Mouse (Mus musculus): ENCODE results near the gene Sgpl1. TPM values are rescaled to one million over a fixed set of nuclear protein-coding genes. Genes with fewer than 3 reads are reported as not detected.
A peak's percentile ranks its signal among the peaks of the same experiment; 100 is the strongest.
"Not testable (repeated sequence)": the region's sequence is repeated elsewhere in the genome, so short reads cannot be mapped to it uniquely, and the experiment has no call there.

The Sgpl1 gene
- polyA plus RNA-seq, 1 experiment from 2014 or later = 92.5 TPM

DNA sequence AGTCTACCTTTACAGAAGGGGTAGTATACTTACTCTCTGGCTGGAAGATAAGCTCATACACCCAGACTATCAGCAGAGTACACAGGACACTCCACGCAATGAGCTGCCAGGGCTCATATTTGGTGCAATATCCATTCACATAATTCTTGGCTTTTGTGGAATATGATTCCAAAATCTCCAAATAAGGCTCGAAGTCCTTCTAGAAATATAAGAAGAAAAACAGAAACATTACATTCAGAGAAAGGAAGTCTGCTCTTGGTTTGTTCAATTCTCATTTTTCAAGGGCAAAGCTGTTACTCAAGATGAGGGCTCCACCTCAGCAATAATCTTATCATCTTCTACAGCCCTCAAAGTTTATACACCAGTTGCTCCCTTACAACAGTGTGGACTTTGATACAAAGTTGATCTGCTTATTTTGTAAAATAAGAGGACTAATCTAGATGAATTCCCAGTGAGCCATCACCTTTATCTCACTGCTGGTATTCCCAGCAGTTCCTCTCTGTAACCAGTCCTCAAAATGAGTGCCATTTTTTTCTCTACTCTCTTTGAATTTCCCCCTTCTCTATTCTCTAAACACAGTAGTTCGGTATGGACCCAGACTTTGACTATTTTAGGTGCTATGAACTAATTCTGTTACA lies 24.1 kb downstream of the Sgpl1 start:
- 88% methylated on average over 3 of the region's 3 CpGs for WGBS
- ATAC-seq (ENCODE audit: insufficient number of reproducible peaks, insufficient read depth, low FRiP score, low TSS enrichment) = no peak

DNA sequence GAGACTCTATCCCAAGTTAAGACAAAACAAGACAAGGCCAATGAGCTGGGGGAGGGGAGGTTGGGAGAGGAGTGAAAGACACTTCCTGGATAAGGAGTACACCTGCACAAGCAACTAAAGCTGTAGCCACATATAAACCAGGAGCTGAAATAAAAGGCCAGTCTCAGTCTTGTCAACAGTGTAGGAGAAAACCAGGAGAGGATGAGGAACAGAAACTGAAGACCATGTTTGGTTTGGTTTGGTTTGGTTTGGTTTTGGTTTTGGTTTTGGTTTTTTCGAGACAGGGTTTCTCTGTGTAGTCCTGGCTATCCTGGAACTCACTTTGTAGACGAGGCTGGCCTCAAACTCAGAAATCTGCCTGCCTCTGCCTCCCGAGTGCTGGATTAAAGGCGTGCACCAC lies 25.8 kb downstream of the Sgpl1 start:
- H3K27ac ChIP-seq; H3K4me2 ChIP-seq (replicated peaks); ATAC-seq (ENCODE audit: insufficient number of reproducible peaks, insufficient read depth, low FRiP score, low TSS enrichment); H3K27me3 ChIP-seq; H3K4me1 ChIP-seq; H3K9me3 ChIP-seq; H3K9ac ChIP-seq; H3K4me3 ChIP-seq: not testable (repeated sequence)
- peaks cover 20% of the 10 kb centered on the region for H3K36me3 ChIP-seq
- WGBS = 96% methylated on average over 4 of the region's 4 CpGs

More for the DNA sequence above, 24.1 kb downstream of the Sgpl1 start:
- H3K27me3 ChIP-seq = no peaks in the 10 kb centered on the region
- H3K9me3 ChIP-seq = no peaks in the 10 kb centered on the region
- H3K9ac ChIP-seq = no peak overlapping the region
- H3K4me2 ChIP-seq (replicated peaks) = no peak overlapping the region
- no peaks in the 10 kb centered on the region for H3K4me1 ChIP-seq
- H3K4me3 ChIP-seq = no peak overlapping the region
- peaks cover 20% of the 10 kb centered on the region for H3K36me3 ChIP-seq
- H3K27ac ChIP-seq = no peak overlapping the region

DNA sequence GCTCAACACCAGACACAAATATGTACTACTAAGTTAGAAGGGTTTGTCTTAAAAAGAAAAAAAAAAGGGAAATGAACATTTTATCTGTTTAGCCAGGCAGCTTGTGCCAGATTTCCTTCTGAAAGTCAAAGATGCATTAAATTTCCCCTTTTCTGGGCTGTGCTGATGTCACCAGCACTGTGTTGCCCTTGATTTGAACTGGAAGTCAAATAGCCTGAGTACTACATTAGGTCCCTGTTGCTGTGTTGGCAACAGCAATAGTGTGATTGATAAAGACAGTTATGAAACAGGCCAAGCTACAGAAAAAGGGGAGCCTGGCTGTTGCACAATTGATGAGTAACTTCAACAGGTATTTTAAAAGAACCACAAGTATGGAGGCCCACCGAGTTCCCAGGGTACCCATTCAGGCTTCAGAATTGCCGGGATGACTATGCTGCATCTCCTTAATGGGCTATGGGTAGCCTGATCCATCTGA lies 33.2 kb downstream of the Sgpl1 start:
- H3K4me1 ChIP-seq = no peaks in the 10 kb centered on the region
- no peak overlapping the region for H3K4me3 ChIP-seq
- peaks cover 47% of the 10 kb centered on the region for H3K36me3 ChIP-seq
- H3K27me3 ChIP-seq = no peaks in the 10 kb centered on the region
- H3K27ac ChIP-seq = no peak overlapping the region
- no peak overlapping the region for H3K9ac ChIP-seq
- no peak overlapping the region for H3K4me2 ChIP-seq (replicated peaks)
- WGBS = 93% methylated on average over 2 of the region's 2 CpGs
- no peaks in the 10 kb centered on the region for H3K9me3 ChIP-seq
- ATAC-seq (ENCODE audit: insufficient number of reproducible peaks, insufficient read depth, low FRiP score, low TSS enrichment) = no peak

DNA sequence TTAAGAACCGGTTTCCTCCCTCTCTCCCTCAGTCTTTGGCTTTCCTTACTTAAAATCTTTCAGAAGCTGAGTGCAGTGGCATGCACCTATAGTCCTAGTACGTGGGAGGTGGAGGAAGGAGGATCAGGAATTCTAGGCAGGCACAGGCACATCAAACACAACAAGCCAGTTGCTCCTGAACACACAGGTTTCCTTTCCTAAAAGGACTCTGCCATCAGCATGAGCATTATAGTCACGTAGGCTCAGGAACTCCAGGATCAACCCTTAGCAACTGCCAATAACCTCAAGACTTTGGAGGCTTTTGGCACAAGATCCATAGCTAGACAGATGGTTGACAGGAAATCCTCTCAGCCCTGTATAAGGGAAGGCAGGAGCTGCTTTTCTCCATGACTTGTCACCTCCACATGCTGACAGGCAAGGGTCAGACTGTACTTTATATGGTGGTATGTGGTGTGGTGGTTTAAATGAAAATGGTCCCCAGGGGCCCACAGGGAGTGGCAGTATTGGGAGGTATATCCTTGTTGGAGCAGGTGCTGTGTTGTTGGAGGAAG lies 43.9 kb downstream of the Sgpl1 start:
- ATAC-seq (ENCODE audit: insufficient number of reproducible peaks, insufficient read depth, low FRiP score, low TSS enrichment) = 0 out of 2 replicates have a peak, but pooled peaks have one; percentile 3
- no peaks in the 10 kb centered on the region for H3K9me3 ChIP-seq
- H3K27ac ChIP-seq = no peak overlapping the region
- no peak overlapping the region for H3K4me3 ChIP-seq
- no peak overlapping the region for H3K4me2 ChIP-seq (replicated peaks)
- no peaks in the 10 kb centered on the region for H3K4me1 ChIP-seq
- peaks cover 91% of the 10 kb centered on the region for H3K36me3 ChIP-seq
- 88% methylated on average over 3 of the region's 3 CpGs for WGBS
- H3K27me3 ChIP-seq = no peaks in the 10 kb centered on the region
- H3K9ac ChIP-seq = no peak overlapping the region

DNA sequence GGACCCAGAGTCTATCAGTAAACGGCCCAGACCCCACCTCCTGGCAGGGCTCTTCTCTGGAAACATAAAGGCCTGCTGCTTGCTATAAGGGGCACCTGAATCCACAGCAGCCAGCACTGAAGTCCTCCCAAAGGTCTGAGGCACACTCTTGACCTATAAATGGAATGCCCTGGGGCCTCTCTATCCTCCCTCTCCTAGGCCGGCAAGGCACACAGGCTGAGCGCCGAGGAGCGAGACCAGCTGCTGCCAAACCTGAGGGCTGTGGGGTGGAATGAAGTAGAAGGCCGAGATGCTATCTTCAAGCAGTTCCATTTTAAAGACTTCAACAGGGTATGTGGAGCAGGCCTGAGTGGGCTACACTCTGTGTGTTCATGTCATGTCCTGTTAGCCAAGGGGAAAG lies 55.6 kb downstream of the Sgpl1 start:
- H3K9me3 ChIP-seq = no peaks in the 10 kb centered on the region
- H3K36me3 ChIP-seq = no peaks in the 10 kb centered on the region
- H3K27ac ChIP-seq = no peak overlapping the region
- WGBS = 63% methylated on average over 6 of the region's 6 CpGs
- H3K4me3 ChIP-seq = no peak overlapping the region
- no peak for ATAC-seq (ENCODE audit: insufficient number of reproducible peaks, insufficient read depth, low FRiP score, low TSS enrichment)
- no peaks in the 10 kb centered on the region for H3K27me3 ChIP-seq
- no peak overlapping the region for H3K9ac ChIP-seq
- H3K4me2 ChIP-seq (replicated peaks) = no peak overlapping the region
- H3K4me1 ChIP-seq = peaks cover 9% of the 10 kb centered on the region

DNA sequence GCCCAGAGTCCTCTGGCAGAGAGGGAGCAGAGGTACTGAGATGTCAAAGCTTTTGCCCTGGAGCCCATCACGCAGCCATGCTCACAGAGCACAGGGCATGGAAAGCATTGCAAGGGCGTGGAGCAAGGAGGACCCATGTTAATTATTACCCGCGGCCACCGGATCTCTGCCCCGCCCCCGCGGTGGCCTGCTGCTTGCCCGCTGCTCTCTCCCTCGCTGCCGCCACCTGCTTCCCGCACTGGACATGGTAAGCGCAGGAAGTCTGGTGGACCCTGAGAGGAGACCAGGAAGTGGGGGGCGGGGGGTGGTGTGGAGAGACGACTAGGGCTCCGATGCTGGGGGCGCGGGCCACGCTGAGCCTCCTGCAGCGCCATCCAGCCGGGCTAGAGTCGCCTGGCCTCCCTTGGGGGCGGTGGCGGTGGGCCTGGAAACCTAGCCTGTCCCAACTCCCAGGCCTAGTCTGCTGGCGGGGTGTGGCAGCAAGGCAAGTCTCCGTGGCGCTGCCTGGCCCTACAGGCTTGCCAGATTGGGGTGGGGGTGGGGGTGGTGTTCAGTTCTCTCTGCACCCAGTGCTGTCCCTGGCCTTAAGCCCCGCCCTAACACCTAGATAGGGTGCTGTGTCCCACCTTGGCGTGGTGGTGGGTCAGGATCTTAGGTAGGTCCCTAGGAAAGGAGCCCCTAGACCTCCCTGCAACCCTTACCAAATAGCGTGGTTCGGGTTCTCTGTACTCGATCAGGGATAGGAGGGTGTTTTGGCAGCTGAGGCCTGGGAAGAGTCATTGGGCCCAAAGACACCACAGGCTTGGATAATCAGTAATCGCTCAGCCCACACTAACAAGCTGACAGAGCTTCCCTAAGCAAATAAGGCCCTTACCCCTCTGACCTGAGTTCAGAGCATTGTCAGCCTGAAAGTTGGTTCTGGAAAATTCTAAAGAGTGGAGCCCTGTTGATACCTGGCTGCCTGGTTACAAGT lies 58.0 kb downstream of the Sgpl1 start, which contains the start of gene Pcbd1:
Gene Pcbd1 (plus strand): TSS at position 162 of the 973 bp plus-strand sequence.
- Histone ChIP-seq H3K36me3 (no peaks in the 10 kb centered on the region), H3K4me3 (peak within 1 kb of the TSS; percentile 35), H3K27ac (0 out of 2 replicates have a peak within 1 kb of the TSS, but pooled peaks have one; percentile 26), H3K4me2 (replicated peaks) (peak within 1 kb of the TSS; percentile 76), H3K9me3 (no peaks in the 10 kb centered on the region), H3K4me1 (peaks cover 9% of the 10 kb centered on the region), H3K9ac (peak within 1 kb of the TSS; percentile 64), H3K27me3 (no peaks in the 10 kb centered on the region)
- 10% methylated on average over 30 of the region's 33 CpGs for WGBS
- peak; percentile 42; the same call in 1 of the 2 replicates for ATAC-seq (ENCODE audit: insufficient number of reproducible peaks, insufficient read depth, low FRiP score, low TSS enrichment)

DNA sequence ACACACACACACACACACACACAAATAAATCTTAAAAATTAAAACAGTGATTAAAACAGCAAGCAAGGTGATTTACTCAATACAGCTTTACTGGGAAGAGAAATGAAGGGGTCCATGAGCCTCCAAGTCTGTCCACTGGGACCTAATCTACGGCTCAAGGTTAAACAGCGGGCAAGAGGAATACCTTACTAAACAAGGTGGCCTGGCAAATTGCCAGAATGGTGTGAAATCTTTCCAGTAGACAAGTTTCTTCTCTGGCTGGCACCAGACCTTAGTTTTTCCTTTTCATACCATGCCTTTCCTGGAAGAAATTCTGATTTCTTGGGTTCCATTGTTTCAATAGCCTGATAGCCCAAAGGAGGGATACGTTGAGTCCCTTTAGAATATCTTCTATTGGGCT lies 59.0 kb downstream of the Sgpl1 start:
- Histone ChIP-seq H3K9ac (no peak overlapping the region), H3K4me1 (peaks cover 9% of the 10 kb centered on the region), H3K36me3 (no peaks in the 10 kb centered on the region), H3K27ac (no peak overlapping the region), H3K4me3 (no peak overlapping the region), H3K4me2 (replicated peaks) (no peak overlapping the region), H3K9me3 (no peaks in the 10 kb centered on the region), H3K27me3 (no peaks in the 10 kb centered on the region)
- ATAC-seq (ENCODE audit: insufficient number of reproducible peaks, insufficient read depth, low FRiP score, low TSS enrichment) = no peak
- WGBS = 94% methylated on average over 3 of the region's 3 CpGs

DNA sequence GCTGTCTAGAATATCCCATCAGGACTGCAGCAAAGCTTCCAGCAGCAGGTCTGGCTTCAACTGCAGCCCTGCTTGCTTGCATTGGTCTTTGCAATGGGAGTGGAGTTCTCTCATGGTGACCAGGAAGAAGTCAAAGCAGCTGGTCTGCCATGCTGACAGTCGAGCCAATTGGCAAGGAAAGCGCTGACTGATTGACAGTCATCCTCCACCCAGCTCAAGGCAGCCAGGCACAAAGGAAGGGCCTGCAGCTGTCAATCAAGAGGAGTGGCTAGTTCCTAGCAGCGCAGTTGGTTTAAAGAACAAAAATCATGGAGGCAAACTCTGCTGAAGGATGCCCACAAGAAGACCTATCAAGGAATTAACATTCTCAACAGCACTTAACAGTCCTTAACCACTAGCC lies 61.0 kb downstream of the Sgpl1 start:
- Histone ChIP-seq H3K4me1 (peaks cover 9% of the 10 kb centered on the region), H3K27ac (no peak overlapping the region), H3K27me3 (no peaks in the 10 kb centered on the region), H3K4me3 (no peak overlapping the region), H3K9ac (no peak overlapping the region), H3K9me3 (no peaks in the 10 kb centered on the region), H3K36me3 (no peaks in the 10 kb centered on the region), H3K4me2 (replicated peaks) (no peak overlapping the region)
- WGBS = 35% methylated on average over 3 of the region's 3 CpGs
- ATAC-seq (ENCODE audit: insufficient number of reproducible peaks, insufficient read depth, low FRiP score, low TSS enrichment) = no peak

DNA sequence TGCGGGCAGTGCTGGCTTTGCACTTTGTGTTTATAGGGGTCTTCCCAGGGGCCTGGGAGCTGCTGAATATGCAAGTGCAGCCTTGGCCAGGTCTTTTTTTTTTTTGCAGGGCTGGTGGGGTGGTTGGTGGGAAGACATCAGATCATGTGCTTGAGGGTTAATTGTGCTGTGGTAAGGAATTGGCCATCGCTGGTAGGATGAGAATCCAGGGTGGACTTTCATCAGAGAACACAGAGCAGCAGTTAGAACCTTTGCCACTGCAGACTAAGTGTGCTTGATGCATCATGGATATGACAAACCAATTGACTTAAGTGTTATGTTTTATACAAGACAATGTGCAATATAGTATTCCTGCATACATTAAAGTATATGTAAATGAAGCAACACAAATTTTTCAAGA lies 62.1 kb downstream of the Sgpl1 start:
- WGBS = 78% methylated on average over 2 of the region's 2 CpGs
- no peak for ATAC-seq (ENCODE audit: insufficient number of reproducible peaks, insufficient read depth, low FRiP score, low TSS enrichment)
- H3K4me2 ChIP-seq (replicated peaks) = no peak overlapping the region
- H3K27ac ChIP-seq = no peak overlapping the region
- H3K27me3 ChIP-seq = no peaks in the 10 kb centered on the region
- H3K4me1 ChIP-seq = peaks cover 12% of the 10 kb centered on the region
- no peaks in the 10 kb centered on the region for H3K9me3 ChIP-seq
- H3K4me3 ChIP-seq = no peak overlapping the region
- no peaks in the 10 kb centered on the region for H3K36me3 ChIP-seq
- H3K9ac ChIP-seq = no peak overlapping the region

DNA sequence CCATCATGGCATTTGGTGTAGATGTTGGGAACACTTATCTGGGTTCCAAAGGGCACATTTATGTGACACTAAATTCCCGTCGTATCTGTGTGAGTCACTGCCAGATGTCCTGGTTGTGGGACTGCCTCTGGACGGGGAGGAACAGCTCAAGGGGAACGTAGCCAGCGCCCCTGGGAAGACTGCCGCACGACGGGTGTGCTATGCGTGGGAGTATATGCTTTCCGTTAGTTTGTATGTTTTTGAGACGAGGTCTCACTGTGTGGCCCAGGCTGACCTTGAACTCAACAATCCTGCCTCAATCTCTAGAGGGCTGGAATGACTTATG lies 66.6 kb downstream of the Sgpl1 start:
- H3K4me2 ChIP-seq (replicated peaks) = no peak overlapping the region
- no peaks in the 10 kb centered on the region for H3K27me3 ChIP-seq
- WGBS = 76% methylated on average over 11 of the region's 11 CpGs
- no peaks in the 10 kb centered on the region for H3K36me3 ChIP-seq
- no peak overlapping the region for H3K9ac ChIP-seq
- H3K4me3 ChIP-seq = no peak overlapping the region
- peaks cover 3% of the 10 kb centered on the region; the same call in 1 of the 2 replicates for H3K4me1 ChIP-seq
- H3K27ac ChIP-seq = no peak overlapping the region
- no peak for ATAC-seq (ENCODE audit: insufficient number of reproducible peaks, insufficient read depth, low FRiP score, low TSS enrichment)
- H3K9me3 ChIP-seq = no peaks in the 10 kb centered on the region

DNA sequence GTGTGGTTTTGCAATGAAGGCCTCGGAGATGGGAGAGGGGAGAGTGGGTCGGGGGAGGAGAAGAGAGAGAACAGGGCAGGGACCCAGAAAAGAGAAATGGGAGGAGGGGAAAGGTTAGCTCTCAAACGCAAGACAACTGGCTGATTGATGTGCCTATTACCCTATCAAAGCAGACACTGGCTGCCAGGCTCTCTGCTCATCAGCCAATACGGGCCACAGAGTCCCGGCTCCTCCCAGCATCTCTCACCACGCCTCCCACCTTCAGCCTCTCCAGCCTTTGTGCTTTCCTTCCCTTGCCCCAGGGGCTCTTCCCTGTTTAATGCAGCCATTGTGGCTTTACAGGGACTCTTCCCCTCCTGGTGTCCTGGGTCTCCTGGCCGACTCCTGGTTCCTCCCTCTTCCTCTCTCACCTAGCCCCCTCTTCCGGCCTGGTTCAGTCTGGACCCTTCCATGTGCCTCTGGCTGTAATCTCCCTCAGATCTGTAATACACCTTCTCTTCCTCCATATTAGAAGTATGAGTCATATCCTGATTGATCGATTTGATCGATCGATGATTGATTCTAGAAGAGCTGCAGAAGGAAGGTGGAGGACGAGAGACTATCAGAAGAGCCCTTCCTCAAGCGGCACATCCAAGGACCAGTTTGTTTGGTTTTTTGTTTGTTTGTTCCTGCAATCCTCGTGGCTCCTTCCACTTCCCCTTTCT lies 67.1 kb downstream of the Sgpl1 start:
- peak; percentile 91 for ATAC-seq (ENCODE audit: insufficient number of reproducible peaks, insufficient read depth, low FRiP score, low TSS enrichment)
- H3K4me2 ChIP-seq (replicated peaks) = peak overlapping the region; percentile 34
- H3K27ac ChIP-seq = no peak overlapping the region
- WGBS = 40% methylated on average over 14 of the region's 14 CpGs
- no peaks in the 10 kb centered on the region for H3K36me3 ChIP-seq
- no peak overlapping the region for H3K4me3 ChIP-seq
- no peak overlapping the region for H3K9ac ChIP-seq
- H3K4me1 ChIP-seq = peaks cover 3% of the 10 kb centered on the region; the same call in 1 of the 2 replicates
- no peaks in the 10 kb centered on the region for H3K9me3 ChIP-seq
- H3K27me3 ChIP-seq = no peaks in the 10 kb centered on the region
